Mouse (Mus musculus) lung, postnatal 10 days (tissue): ENCODE measurements at regions not wholly inside any gene's neighbourhood (a gene's known extent, or its start where the extent isn't known, plus 50 kb on each side); places are given as distances from the start of the nearest gene placed in this dataset.

Experiments
- DNase-seq: peaks from one replicate; pipeline ENCODE4 v3.0.0; 2021

DNA sequence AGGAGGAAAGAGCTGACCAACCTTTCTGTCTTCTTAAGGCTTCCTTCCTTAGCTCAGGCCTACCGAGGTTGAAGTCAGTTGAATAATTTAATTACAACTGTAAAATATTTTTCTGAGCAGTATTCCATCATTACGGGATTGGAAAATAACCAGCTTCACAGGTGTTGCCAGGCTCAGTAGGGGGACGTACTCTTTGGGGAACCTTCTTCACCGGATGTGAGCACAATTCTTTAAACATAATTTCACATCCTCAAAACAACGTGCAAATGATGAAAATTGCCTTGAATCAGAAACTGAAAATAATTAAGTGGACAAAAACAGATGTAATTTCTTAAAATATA is 515.9 kb downstream of the Tns3 start:
- DNase-seq, result no peak

DNA sequence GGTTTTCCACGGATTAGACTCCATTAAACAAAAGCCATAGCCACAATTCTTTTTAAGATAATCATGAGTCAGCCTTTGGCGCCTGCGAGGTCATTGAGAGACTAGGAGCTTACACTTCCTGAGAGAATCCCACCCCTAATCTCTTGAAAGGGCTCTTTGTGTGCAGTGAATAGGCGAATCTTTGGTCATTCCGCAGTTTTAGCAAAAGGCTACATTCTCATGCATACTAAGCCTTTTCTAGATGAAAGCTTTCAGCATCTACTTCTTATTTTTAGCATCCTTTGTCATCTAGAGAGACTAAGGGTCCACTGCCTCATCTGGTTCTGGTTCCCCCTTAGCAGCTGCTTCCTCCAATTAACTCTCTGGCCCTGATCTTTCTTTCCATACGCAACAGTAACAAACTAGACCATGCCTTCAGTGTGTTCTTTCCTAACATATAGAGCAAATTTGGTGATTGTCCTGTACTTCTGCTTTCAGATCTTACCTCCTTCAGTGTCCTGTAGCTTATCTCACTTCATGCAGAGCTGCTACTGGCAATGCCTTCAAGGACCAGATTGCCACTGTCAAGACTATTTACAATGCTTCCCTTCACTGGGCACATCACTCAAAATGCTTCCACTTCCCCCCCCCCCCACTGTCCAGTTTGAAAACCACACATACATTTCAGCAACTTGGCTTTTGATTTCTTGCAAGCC is 516.4 kb downstream of the Tns3 start:
- no peak for DNase-seq

DNA sequence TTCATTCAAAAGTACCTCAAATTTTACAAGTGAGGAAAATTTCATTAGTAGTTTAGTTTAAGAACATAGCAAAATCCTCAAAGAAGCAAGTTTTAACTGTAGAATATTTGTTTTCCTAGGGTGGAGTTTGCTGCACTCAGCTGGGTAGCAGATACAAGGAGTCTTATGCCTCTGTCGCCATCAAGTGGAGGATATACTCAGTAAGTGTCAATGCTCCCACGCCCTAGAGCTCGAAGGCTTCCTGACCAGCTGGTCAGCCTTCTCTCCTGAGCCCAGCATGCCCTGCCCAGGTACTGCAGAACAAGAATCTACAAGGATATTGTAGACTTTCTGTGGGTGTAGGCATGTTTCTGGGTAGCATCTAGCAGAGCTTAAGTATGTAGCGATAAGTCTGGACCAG is 527.0 kb downstream of the Tns3 start:
- DNase-seq, result peak; percentile 26

DNA sequence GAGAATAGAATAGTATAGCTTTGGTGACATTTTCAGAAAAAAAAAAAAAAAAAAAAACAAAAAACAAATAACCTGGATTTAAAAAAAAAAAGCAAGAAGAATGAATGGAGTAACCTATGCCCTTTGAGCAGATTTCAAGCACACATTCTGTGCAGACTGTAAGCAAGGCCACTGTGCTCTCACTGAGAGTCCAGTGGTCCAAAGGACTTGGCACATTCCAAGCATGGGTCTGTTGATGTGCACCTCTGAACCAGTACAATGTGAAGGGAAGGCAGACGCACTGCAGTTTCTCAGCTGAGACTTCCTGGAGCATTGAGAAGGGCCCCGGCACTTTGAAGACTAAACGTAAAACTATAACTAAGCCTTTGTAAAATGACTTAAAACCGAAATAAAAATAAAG is 527.7 kb downstream of the Tns3 start:
- no peak for DNase-seq

DNA sequence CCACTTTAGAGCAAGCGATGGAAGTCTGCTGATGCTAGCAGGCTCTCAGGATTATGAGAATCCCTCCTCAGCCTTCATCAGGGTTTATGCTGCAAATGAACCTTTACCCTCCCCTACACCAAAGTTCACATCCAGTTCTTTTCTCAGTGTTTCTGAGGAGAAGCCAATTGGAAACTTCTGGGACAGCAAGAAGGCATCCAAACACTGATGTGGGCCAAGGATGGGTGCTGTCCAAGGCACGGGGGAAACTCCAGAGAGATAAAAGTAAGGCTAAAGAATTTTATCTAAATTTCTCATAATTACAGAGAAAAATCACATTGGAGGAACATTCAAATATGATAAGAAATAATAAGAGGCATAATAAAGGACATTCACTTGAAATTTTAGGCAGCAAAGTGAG is 555.0 kb downstream of the Tns3 start:
- DNase-seq, result no peak

DNA sequence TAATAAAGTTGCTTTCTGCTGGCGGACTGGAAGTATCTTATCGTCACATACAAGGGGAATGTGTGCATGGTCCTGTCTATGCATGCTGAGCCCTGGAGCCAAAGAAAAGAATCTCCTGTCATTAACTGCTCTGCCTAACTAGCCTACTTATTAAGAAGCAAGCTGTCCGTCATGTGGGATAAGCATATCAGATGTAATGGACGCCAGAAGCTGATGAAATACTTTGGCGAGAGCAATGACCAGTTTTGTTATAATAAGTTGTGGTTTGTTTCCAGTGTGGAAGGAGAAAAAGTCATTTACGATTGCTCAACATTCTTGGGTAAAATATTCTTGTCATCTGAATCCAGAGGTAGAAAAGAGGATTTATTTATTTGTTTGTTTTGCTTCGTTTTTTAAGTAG is 563.2 kb downstream of the Tns3 start:
- DNase-seq, result no peak

DNA sequence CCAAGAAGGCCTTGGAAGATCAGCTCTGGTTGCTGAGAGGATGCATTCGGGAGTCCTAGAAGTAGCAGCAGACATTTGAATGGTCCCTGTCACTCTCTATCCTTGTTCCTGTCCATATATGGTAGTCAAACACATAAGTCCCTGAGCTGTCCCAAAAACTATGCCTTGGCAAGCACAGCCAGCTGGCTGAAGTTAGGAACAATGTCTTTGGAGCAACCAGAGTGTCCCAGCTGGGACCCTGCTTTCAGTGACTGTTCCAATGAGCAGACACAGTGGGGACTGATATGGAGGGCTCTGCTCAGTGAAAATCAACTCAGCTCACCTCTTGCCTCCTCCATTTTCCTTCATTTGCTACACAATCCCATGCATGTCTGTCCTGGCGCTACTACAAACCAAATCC is 580.0 kb downstream of the Tns3 start:
- no peak for DNase-seq

DNA sequence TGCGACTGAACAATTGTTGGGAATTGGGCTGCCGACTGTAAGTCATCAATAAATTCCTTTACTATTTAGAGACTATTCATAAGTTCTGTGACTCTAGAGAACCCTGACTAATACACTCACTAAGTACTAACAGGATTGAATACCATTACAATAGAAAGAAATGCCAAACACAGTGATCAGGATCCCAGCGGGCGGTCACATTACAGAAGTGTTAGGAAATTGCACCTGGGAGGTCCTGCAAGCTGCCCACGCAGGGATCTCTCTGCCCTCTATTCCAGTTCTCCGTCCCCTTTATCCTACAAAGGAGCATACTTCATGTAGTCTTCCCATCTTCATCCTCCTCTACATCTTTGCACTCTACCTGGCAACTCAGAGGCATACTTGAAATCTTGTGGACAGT is 581.5 kb downstream of the Tns3 start:
- DNase-seq, result no peak

DNA sequence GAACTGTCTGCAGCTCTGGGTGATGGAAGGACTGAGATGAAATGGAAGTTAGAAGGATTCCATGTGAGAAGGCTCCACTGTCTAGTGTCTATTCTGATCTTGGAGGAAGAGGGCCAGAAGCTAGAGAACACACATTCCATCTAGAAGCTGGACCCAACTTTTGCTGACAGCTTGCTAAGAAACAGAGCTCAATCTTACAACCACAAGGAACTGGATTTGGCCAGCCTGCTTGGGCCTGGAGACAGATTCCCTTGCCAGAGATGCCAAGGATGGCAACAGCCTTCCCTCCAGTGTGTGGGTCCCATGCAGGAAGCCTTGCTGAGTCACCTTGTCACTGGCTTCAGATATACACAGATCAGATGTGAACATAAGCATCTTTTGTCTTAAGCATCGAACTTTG is 591.0 kb downstream of the Tns3 start:
- no peak for DNase-seq

DNA sequence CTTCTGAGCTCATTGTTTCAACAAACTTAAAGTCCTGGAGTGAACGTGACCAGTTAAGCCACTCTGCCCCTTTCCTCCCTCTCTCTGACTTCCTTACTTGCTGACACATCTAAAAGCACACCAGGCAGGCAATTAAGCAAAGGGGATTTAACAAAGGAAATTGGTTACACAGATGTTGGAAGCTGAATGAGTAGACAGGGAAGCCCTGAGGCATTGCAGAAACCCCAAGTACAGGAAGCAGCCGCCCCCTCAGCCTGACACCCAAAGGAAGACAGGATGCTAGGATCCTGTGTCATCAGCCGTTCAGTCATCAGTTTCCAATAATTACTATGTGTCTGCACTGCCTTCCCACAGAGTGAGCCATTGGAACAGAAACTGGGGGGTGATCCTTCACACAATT is 595.5 kb downstream of the Tns3 start:
- no peak for DNase-seq

DNA sequence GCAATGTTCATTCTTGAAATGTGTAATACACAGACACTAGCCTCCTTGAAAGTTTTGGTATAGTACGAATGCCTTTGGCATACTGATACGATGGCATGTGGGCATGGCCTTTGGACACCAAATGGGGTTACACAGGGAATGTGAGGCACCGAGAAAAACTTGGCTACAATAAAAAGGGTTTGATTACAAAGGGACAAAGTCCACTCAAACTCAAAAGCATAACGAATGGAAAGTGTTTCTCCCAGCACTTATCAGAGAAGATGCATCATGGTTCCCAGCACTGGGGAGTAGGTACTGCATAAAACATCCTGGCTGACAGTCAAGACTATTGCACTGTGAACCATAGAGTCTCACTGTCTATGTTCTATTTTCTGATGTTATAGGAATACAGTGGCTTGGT is 597.0 kb downstream of the Tns3 start:
- DNase-seq, result no peak

DNA sequence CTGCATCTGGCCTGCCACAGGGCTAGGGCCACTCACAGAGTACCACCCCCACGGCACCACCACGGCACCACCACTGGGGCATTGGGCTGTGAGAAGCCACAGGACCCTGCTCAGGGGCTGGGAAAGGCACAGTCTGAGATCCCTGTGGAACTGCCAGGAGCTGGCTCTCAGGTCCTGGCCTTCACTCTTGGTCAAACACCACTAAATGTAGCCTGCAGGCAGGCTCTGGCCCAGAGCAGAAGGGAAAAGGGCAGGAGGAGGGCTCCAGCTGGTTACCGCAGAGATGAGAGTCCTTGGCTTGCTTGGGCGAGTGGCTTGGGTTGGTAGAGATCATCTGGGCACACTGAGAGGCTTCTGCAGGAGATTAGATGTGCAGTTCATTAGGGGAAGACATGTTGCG is 598.5 kb downstream of the Tns3 start:
- DNase-seq, result no peak

DNA sequence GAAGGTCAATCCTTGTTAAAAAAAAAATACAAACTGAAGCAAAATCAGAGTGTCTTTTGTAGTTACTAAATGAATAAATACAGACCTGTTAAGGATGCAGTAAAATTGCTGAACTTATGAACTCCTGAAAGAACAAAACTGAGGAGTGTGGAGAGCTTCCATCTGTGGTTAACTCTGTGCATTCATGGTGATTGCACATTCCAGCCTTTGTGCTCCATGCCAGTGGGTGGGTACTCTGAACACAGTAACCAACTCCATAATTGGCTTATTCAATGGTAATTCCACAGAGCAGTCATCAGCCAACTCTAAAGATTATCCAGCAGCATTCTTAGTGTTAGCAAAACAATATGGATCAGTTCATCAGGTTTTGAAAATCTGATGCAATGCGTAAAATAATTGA is 599.2 kb downstream of the Tns3 start:
- no peak for DNase-seq

DNA sequence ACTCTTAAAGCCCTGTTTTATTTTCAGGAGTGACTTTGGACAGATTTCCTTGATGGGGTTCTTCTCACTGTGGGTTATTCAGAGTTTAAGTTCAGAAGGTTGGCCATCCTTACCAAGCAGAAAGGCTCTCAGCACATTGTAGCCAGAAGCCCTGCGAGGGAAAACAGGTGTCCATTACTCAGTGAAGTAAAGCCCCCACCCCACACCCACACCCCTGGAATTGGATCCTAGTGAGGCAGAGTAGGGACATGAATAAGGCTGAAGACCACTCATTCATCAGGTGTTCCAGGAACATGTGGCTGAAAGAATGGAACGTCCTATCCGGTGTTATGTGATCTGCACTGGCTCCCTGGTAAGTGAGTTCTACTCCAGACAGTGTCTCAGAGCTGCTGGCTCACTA is 602.3 kb downstream of the Tns3 start:
- DNase-seq, result no peak

DNA sequence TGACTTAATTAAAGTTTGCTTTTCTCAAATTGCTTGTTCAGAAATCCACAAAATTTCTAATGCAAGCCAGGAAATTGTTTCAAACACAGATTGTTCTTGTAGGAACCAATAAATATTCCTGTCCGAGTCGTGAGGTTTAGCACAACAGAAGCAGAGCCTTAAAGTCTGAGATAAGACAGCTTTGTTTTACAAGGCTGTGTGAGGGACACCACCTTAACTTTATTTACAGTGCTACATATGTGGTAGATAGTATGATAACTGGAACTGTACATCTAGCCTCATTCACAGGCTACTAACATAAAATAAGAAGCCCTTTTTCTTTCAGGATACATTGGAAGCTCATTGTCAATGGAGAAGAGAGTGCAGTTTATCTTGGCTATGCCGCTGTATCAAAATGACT is 602.8 kb downstream of the Tns3 start:
- DNase-seq, result no peak

DNA sequence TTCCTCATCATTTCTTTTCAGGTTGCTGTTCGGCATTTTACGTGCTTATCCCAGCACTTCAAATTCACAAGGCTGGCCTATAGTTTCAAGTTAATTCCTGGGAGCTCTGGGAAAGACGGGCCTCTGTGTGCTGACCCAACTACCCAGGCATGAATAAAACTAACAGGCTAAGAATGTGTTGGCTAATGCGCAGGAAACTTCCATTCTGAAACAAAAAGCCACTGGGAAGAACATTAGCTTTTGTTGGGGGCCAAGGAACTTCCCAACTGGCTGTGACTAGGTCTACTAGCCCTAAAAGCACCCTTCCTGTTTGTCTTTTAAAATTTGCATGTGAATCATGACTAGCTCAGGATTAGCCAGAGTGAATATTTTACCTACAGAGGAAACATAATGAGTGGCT is 612.8 kb downstream of the Tns3 start:
- DNase-seq, result no peak

DNA sequence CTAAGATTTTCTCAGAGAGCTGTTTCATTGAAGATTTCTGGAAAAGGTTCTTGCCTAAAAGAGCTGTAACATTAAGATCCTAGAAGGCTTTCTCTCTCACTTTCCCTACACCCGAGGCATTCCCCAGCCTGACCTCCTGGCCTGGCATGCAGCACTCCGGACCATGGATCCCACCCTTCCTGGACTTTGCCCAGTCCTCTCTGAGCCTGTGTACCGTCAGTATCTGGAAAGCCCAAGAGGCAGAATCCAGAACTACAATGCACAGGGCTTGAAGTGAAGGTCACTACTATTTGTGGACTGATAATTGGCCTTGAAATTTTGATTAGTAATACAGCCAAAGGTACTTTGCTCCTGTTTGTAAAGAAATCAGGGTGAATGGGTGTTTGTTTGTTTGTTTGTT is 619.2 kb downstream of the Tns3 start:
- no peak for DNase-seq

DNA sequence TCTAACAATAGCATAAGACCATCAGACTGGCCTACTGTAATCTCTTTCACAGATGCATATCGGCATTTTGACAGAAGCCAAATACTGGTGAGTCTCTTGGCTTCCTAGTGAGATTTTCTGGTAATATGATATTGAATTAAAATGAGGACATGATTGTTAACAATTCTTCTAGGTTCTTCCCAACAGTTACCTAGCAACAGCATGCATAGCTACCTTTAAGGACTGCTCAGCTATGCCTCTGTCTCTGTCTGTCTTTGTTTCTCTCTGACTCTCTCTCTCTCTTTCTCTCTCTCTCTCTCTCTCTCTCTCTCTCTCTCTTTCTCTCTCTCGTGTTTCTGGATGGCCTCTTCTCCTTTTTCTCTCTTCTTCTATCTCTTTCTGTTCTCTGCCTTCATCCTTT is 634.2 kb downstream of the Tns3 start:
- DNase-seq, result no peak

DNA sequence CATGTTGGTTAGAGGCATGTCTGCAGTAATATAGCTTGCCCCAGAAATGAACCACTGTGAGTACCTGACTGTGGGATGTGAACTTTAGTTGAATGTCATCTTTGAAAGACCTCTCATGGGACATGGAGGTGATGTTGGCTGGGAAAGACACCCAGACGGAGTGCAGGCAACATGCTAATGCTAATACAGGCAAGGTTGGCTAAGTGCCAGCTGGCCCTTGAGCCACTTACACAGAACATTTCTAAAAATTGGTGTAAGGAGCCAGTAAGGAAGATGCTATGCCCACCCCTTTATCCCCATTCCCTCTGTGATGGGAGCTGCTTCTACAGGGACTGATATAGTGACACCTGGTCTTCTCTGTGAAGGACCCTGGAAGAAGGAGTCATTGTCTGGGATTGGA is 656.5 kb downstream of the Tns3 start:
- no peak for DNase-seq

DNA sequence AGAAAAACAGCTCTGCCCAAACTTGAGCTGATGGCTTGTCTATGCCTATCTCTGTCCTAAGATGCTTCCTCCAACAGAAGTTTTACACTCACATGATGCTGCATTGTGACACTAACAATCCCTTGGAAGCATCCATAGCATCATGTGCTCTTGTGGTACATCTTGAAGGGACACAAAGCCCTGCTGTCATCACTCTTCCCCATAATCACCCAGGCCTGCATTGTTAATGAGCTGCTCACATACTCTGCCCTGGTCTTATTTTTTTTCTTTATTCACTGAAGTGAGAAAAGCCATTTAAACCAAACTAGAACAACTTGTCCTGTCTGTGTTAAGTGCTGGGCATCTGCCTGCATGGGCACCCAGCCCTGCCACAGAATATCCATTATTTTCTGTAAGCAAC is 683.3 kb downstream of the Tns3 start:
- DNase-seq, result no peak

DNA sequence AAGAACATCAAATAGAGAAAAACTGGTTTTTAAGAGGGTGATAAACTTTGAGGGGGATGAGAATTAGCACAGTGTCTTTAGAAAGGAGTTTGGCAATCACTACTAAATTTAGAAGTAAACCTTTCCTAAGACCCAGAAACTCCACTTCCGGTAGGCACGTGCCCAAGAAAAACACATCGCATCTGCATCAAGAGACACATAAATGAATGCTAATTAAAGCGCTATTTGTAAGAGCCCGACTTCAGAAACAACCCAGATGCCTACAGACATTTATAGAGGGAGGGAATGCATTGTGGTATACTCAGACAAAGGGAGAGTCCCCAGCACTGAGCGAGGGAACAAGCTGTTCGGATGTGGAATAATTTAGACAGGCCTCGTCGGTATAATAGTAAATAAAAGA is 688.5 kb downstream of the Tns3 start:
- DNase-seq, result peak; percentile 38

DNA sequence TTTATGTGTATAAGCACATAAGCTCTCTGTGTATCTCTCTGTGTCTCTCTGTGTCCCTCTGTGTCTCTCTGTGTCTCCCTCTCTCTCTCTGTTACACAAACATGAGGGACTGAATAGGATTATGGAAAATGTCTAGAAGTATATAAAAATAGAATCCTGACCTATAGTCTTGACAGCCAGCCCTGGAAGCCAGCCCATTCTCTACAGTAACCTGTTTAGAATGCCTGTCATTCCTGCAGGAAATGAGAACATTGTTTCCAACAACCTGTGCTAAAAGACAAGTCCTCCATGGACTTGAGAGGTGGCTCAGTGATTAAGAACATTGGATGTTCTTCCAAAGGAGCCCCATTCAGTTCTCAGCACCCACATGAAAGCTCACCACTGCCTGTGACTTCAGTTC is 714.4 kb downstream of the Tns3 start:
- DNase-seq, result no peak

DNA sequence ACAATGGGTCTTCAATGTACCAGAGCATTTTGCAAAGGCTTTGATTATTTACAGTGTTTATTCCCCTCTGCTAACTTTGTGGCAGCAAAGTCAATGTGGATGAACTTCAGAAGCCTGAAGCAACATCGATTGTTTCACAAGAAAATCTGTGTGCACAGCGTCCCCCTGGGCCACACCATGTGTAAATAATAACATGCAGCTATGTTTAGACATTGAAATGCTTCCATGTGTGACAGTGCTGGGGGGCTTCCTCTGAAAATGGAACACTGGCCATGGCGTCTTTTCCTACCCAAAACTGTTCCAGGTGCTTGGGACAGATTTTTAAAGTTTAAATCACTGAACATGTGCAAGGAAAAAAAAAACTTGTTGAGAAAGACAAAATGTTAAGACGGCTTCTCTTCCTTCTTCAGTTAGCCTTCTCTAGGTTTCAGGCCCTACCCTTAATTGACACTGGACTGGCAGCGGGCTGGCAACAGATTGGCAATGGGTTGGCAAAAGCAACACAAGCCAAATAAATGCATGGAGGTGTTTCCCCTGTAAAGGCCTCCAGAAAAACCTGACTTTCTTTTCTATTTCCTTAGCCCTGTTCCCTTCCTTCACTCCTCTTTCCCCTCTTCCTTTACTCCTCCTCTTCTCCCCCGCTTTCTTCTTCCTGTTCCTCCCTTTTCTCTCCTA is 715.0 kb downstream of the Tns3 start:
- no peak for DNase-seq

DNA sequence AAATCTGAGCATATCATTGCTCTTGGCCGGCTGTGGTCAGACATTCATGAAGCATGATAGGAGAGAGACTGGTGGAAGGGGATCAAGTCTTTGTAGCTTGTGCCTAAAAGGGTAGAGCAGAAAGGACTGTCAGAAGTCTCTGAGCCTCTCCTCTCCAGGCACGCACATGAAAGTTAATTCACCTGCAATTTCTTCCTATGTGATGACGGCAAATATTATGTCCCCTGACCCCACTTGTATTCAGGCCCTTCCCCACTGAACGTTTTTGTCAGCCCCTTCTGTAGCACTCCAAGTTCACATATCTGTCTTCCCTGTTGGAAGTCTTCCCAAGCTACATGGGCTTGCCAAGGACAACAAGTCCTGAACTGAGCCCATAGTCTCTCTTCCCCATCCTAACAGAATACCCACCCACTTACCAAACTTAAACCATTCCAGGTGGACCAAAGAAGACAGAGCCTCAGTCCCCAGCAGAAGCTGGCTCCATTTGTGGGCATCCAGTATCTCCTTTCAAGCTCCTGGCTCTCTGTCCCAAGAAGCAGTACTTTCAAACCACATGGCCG is 719.3 kb downstream of the Tns3 start:
- no peak for DNase-seq

DNA sequence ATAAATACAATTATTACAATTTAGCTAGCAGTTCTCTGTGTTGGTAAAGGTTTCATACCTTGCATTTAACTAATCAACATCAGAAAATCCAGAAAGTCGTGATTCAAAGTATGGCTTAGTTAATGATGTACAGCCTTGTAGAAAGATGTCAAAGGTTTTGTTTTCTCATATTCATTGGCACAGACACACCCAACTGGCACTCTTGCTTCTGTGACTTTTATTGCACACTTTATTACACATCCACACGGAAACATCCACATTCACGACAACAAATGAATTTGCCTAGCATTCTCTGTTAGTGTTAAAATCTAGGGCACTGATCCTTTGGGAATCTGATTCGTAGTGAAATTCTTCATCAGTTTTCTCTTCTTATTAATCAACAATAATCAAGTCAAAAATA is 720.0 kb downstream of the Tns3 start:
- no peak for DNase-seq
